Mouse (Mus musculus) erythroblast, embryonic 14.5 days (primary cell): ENCODE data around the gene Plac9b.
"Not testable (repeated sequence)": the region's sequence is repeated elsewhere in the genome, so short reads cannot be mapped to it uniquely, and the experiment has no call there.

Source experiments
- GATA1 ChIP-seq: IDR thresholded peaks from 2 replicates; pipeline ENCODE4 v1.6.1; 2012; ENCODE audit warnings: low read length, inconsistent platforms, mixed read lengths
- TAL1 ChIP-seq: IDR thresholded peaks from 3 replicates; pipeline ENCODE4 v1.6.1; 2012; ENCODE audit warnings: low read length, inconsistent platforms, mixed read lengths

DNA sequence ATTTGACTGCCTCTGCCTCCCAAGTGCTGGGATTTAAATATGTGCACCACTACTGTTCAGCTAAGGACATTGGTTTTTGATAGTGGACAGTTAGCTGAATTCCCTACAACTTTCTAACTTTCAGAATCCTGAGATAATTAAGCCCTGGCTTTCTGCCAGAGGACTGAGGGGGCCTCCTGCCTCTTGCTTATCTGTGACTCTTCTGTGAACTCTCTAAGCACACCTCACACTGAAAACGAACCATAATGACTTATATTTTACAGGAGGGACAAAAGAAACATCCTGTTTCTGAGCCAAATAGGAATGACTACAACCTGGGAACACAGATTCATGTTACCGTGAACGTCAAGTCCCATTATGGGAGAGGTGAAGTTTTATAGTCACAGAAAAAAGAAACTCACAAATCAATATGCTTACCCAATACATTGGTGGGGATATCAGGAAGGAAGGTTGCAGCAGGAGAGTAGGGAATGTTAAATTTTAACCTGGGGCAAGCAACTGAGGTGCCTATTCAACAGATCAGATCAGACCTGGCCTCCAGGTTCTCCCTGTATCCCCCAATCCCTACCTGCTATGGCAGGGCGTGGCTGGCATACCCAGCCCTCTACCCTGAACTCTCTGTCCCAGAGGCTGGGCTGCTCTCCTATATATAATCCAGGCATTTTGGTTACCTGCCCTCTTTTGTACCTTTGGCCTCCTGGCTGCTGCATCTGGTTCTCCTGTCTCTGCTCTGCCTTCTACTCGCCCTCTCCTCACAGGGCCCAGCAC is 34.1 kb upstream of the Plac9b start:
- not testable (repeated sequence) for TF ChIP-seq TAL1, GATA1
